Mouse (Mus musculus): ENCODE results near the gene Cd96. TPM values are rescaled to one million over a fixed set of nuclear protein-coding genes. Genes with fewer than 3 reads are reported as not detected.

Cd96 gene
- total RNA-seq, 2 experiments from 2014 or later: 2.0 to 4.2 TPM

DNA sequence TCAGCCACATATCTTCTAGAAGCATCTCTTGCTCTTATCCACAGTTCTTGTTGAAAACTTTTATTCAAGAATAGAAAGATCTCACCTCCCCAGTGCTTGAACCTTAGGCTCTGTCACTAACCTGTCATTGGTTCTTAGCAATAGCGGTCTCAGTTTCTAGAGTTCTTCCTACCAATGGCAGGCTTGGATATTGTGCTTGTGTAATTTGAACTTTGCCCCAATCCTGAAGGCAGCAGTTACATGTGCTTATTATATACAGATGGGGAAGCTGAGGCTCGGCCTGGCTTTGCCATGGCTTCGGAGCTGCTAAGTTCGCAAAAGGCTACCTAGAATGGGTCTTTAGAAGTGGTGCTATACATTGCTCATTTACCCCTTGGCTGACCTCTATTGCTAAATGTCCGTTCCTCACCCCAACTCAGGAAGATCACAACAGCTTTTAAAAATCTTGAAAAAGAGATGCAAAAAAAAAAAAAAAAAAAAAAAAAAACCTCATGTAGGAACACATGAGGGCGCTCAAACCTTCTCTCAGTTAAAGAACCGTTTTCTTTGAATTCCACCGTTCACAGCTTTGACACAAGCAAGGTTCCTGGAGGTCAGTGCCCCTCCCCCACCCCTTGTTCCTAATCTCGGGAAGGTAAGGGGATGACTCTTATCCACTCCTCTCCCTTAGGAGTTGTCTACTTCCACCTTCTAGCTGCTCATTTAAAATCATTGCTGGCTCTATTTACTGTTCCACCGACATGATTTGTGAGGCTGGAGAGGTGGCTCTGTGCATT, 129.0 kb downstream of the Cd96 start:
- peak; percentile 61; the same call in 1 of the 2 replicates for ATAC-seq (replicated peaks; ENCODE audit: poor library complexity)

GRCm38 (mm10) chr16:45986236-45986635, 133.8 kb downstream of the Cd96 start:
- no peak for ATAC-seq (replicated peaks; ENCODE audit: poor library complexity)

Other genes with a start within 250 kb of the Cd96 start
- 1.1 and 1.8 TPM in 2 replicates for gene Phldb2, start 166.7 kb downstream of the Cd96 start, total RNA-seq (2015)
- 1.2 and 1.7 TPM in 2 replicates for gene Phldb2, start 166.7 kb downstream of the Cd96 start, total RNA-seq (2017)
- 2.9 and 4.0 TPM in 2 replicates for gene Plcxd2, start 110.0 kb downstream of the Cd96 start, total RNA-seq (2015)
- 4.3 and 5.9 TPM in 2 replicates for gene Plcxd2, start 110.0 kb downstream of the Cd96 start, total RNA-seq (2017)
- gene Gm4737, start 34.8 kb upstream of the Cd96 start, total RNA-seq (2015): 5.8 and 7.5 TPM in 2 replicates
- 11.5 and 20.0 TPM in 2 replicates for gene Gm4737, start 34.8 kb upstream of the Cd96 start, total RNA-seq (2017)